In the genomic region with DNA sequence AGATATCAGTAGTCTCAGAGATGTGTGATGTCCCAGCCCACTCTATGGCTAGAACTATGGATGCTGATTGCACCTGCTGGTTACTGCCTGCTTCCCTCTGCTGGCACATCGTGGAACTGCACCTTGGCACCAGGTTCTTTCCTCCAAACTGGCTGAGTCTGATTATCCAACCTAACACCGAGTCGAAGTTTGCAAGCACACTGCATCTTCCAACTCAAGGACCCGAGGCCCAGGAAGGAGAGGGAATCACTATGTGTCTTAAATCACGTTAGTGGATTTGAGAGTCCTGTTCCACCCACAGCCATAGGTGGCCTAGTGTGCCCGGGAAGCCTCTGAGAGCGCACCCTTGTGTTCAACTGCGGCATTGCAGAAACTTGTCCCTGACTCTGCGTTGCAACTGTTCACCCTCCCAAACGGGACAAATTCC, we compare ENCODE assay signal across 7 mouse cellular contexts. TPM values are rescaled to one million over a fixed set of nuclear protein-coding genes. Genes with fewer than 3 reads are reported as not detected.
A peak's percentile ranks its signal among the peaks of the same experiment; 100 is the strongest.
DNase-seq lines count a peak whose midpoint lies in the region; ATAC-seq lines count a peak whose summit lies in the region.

No protein-coding gene starts in this region.

- peak; percentile 91 for ATAC-seq in erythroblast, adult 5-6 weeks (replicated peaks; ENCODE audit: low FRiP score, poor library complexity, severe bottlenecking)
- ATAC-seq in hematopoietic stem cell, adult 5-6 weeks (replicated peaks in 1 of 2; ENCODE audit: insufficient read depth in 1 of 2, low FRiP score in 2 of 2, low TSS enrichment in 1 of 2, low read depth in 1 of 2, poor library complexity in 2 of 2, severe bottlenecking in 2 of 2) = peak; percentile 84
- ATAC-seq in megakaryocyte, adult 5-6 weeks (ENCODE audit: poor library complexity, severe bottlenecking) = peak; percentile 85

- peak; percentile 55 for DNase-seq in Muller cell, postnatal 12 days (ENCODE audit: inconsistent ontology term)
- DNase-seq in brain, adult 2 months (ENCODE audit: low read depth, low spot score) = peak; percentile 85
- DNase-seq in layer of hippocampus, postnatal 10 days (ENCODE audit: low spot score in 2 of 2) = peak; percentile 88 to 91
- DNase-seq in right cerebral cortex, postnatal 4 days = peak; percentile 90

RNA-seq across cellular contexts. Expression of gene Pomgnt2, which starts 17.3 kb away (rescaled TPM):
- total RNA-seq in erythroblast, adult 5-6 weeks (2015; ENCODE audit: low replicate concordance) = not detected in 2 replicates
- total RNA-seq in erythroblast, adult 5-6 weeks (2017; ENCODE audit: low replicate concordance) = 2.0 TPM in 1 of 2 replicates, not detected in the other
- total RNA-seq in hematopoietic stem cell, adult 5-6 weeks (2017) = 10.9 and 17.5 TPM in 2 replicates
- 10 to 100 TPM; 41.6 to 42.9 TPM for total RNA-seq in layer of hippocampus, postnatal 10 days (2021)
- total RNA-seq in megakaryocyte, adult 5-6 weeks (2015) = 1.4 TPM in 1 of 2 replicates, not detected in the other
- 0.18 and 1.5 TPM in 2 replicates for total RNA-seq in megakaryocyte, adult 5-6 weeks (2017)

Comparison
In these comparisons a context has a peak if more than half of its experiments do, and no peak if none do; other contexts are left out.
1. Peak in every context shown above with its lines: DNase-seq and ATAC-seq.